Mouse (Mus musculus): ENCODE data around the gene Klhl5.
"Not testable (repeated sequence)": the region's sequence is repeated elsewhere in the genome, so short reads cannot be mapped to it uniquely, and the experiment has no call there.

Gene Klhl5

GRCm38 (mm10) chr5:65096805-65097204 lies 10.5 kb upstream of the Klhl5 start:
- DNase-seq (ENCODE audit: low read depth, low spot score) = no peak

DNA sequence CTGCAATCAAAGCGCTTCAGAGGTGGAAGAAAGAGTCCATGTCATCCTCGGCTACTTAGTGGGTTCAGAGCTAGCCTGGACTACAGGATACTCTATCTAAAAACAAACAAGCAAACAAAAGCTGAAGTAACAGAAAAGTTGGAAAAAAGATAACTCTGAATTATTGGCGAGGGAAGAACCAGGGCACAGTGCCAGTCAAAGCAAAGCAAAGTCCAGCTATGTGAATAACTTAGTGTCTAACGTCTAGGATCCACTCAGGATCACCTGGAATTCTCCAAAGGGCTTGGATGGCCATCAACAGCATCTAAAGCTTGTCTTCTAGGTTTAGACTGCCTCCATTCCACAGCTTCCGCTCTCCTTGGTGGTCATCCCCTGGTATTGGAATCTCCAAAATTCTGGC lies 9.9 kb upstream of the Klhl5 start:
- no peak for DNase-seq (ENCODE audit: low read depth, low spot score)

DNA sequence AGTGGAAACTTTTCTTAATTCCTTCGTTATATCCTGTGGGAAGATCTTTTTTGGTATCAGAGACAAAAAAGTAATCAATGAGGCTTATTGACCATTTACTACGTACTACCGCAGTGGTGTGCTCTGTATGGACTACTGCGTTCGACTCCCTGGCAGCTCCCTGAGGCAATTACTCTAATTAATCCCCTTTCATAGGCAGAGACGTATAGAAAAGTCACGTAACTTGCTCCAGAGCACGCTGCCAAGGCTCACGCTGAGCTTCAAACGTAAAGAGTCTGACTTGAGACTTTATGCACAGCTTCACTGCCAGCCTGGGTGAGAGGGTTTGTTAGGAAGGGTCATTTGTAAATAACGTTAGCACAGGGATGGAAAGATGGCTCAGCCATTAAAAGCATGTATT lies 7.3 kb upstream of the Klhl5 start:
- no peak for DNase-seq (ENCODE audit: low read depth, low spot score)

DNA sequence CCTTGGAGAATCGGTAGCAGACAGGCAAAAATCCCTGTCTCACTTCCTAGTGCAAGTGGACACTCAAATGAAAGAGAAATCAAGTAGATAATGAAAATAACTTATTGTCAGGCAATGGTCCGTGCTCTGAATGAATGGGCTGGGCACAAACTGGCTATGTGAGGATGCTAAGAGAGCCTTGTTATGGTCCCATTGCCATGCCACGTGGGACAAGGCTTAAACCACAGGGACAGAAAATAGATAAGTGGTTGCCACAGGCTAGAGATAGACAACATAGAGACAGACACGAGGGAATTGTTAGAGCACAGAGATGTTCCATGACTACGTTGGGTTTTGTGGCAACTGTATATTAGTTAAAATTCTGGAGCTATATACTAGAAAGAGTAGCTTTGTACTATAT lies 6.1 kb upstream of the Klhl5 start:
- no peak for DNase-seq (ENCODE audit: low read depth, low spot score)

GRCm38 (mm10) chr5:65101621-65102020 lies 5.7 kb upstream of the Klhl5 start:
- no peak for DNase-seq (ENCODE audit: low read depth, low spot score)

GRCm38 (mm10) chr5:65102026-65102640 lies 5.2 kb upstream of the Klhl5 start:
- DNase-seq (ENCODE audit: low read depth, low spot score) = no peak

- no peak for DNase-seq (ENCODE audit: low read depth, low spot score)
Measured at GRCm38 (mm10) chr5:65102641-65103042, 4.7 kb upstream of the Klhl5 start.

DNA sequence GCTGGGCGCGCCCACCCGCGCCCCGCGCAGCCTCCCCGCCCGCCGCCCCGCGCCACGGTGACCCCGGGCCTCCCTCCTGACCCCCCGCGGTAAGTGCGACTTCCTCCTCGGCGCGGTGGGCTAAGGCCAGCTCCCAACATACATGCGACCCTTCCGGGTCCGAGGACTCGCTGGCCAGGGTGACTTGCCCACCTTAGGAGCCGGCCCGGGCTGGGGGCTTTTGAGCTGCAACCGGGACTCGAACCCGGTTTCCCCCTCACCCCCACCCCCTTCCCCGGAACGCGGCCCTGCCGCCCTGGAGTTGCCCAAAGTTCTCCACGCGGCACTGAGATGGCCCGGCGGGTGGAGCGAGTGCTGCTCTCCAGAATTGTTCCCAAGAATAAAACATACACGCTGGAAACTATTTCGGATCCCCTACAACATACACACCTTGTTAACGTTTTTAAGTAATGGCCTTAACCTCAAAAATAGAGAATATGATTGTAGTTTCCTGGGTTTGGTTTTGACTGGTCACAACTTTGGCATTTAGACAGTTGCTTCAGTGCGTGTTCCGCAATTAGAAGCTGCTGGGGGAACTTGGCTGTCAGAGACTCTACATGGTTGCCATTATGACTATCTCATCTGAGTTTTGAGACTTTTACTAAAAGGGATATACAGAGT lies 564 bp downstream of the Klhl5 start:
- DNase-seq (ENCODE audit: low read depth, low spot score) = no peak

DNA sequence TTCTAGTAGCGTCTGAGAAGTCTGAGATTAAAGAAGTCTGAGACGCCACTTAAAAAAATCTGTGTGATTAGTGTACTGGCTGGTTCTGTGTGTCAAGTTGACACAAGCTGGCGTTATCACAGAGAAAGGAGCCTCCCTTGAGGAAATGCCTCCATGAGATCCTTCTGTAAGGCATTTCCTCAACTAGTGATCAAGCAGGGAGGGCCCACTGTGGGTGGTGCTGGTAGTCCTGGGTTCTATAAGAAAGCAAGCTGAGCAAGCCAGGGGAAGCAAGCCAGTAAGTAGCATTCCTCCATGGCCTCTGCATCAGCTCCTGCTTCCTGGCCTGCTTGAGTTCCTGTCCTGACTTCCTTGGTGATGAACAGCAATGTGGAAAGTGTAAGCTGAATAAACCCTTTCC lies 4.9 kb downstream of the Klhl5 start:
- not testable (repeated sequence) for DNase-seq (ENCODE audit: low read depth, low spot score)

- no peak for DNase-seq (ENCODE audit: low read depth, low spot score)
Measured at GRCm38 (mm10) chr5:65113323-65113722, 6.0 kb downstream of the Klhl5 start.

- DNase-seq (ENCODE audit: low read depth, low spot score) = no peak
Measured at GRCm38 (mm10) chr5:65116789-65117188, 9.4 kb downstream of the Klhl5 start.

DNA sequence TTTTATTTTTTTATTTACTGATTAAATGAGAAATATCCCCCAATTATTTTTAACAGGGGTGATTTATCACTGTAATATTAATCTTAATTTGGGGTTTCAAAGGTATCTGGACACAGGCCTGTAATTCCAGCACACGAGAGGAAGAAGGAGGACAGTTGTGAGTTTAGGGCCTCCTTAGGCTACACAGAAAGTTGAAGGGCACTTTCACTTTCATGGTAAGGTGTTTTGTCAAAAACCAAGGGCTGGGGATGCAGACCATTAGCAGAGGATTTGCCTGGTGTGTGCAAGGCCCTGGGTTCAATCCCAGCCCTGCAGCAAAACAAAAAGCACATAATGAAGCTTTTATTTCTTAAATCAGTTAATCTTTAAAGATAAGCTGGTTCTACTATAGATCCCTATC lies 12.2 kb downstream of the Klhl5 start:
- DNase-seq (ENCODE audit: low read depth, low spot score) = no peak

DNA sequence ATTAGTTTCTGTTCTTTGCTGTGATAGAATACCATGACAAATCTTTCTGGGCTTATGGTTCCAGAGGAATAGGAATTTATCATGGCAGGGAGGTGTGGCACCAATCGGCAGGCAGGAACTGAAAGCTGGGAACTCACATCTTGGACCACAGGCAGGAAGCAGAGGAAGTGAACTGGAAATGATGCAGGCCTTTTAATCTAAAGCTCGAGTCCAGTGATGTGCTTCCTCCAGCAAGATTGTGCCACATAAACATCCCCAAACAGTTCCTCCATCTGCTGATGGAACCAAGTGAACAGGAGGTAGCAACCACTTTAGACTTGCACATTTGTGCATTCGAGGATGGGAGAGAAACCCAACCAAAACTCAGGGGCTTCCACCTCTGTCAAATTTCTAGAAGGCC lies 12.6 kb downstream of the Klhl5 start:
- no peak for DNase-seq (ENCODE audit: low read depth, low spot score)

DNA sequence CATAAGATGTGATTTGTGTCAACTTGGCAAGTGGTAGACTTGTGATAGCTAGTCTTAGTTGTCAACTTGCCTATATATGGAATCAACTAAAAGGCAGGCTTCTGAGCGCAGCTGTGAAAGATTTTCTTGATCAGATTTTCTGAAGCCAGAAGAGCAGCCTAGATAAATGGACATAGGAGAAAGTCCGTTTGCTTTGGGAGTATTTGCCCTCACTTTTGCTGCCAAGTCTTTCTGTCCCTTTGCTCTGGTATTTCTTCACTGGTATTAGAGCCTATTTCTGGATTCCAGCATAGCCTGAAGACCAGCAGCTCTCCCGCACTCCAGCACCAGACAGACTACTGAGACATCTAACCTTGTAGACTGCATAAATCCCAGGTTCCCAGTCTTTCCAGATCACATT lies 15.3 kb downstream of the Klhl5 start:
- DNase-seq (ENCODE audit: low read depth, low spot score) = no peak

GRCm38 (mm10) chr5:65126137-65126536 lies 18.8 kb downstream of the Klhl5 start:
- no peak for DNase-seq (ENCODE audit: low read depth, low spot score)

GRCm38 (mm10) chr5:65128481-65128880 lies 21.1 kb downstream of the Klhl5 start:
- no peak for DNase-seq (ENCODE audit: low read depth, low spot score)

DNA sequence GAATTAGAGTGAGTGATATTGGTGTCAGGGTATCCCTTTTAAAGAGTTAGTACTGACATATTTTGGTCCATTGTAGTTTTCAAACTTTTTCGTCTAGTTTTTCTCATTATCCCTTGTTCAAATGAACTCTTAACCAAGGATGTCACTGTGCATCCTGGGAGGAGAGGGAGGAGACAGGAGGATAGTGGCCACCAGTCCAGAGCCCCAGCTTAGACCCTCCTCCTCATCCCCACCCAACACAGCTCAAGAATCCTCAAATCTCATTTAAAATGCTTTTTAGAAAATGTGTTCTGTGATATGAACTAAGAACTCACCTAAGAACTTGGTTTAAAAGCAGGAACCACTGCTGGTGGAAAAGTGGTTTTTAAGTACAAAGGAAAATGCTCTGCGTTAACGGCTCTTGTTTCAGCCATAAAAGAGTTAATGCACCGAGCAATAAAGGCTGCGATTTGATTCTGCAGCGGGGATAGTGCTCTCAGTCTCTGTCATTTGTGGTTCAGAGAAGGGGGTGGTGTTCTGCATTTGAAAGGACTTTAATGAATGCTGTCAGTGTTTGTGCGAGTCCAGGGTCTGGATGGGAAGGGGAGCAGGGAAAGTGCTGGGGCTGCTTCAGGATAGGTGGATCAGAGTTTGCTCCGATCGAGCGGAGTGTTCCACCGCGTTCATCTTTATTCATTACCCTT lies 23.3 kb downstream of the Klhl5 start:
- no peak for DNase-seq (ENCODE audit: low read depth, low spot score)

DNA sequence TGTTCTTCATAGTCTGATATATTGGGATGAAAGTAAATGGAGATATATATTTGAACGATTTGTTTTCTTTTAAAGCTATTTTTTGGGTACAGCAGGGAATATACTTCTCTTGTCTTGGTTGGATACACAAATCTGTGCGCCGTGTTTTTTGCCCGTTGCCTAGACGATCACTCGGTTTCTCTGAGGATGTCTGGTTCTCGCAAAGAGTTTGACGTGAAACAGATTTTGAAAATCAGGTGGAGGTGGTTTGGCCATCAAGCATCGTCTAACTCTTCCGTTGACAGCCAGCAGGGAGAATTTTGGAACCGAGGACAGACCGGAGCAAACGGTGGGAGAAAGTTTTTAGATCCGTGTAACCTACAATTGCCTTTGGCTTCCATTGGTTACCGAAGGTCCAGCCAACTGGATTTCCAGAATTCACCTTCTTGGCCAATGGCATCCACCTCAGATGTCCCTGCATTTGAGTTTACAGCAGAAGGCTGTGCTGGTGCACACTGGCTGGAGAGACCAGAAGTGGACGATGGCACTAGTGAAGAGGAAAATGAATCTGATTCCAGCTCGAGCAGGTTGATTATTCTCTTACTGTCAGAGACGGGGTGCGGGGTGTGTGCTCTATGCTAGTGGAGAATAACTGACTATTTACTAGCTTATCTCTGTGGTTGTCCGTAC lies 24.0 kb downstream of the Klhl5 start:
- no peak for DNase-seq (ENCODE audit: low read depth, low spot score)

GRCm38 (mm10) chr5:65136159-65136558 lies 28.8 kb downstream of the Klhl5 start:
- DNase-seq (ENCODE audit: low read depth, low spot score) = no peak

DNA sequence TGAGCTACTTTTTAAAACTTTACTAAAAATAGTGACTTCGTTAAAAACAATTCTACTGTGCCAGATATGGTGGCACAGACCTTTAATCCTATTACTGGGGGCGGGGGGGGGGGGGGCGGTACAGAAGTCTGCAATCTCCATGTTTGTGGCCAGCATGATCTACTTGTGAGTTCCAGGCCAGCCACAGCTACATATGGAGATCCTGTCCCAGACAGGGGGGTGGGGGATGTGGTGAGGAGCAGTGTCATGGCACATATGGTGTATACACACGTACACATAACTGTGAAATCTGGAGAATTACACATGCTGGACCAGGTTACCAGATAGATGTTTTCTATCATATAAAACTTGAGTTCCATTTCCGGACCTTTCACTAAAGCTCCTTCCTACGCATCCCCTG lies 29.7 kb downstream of the Klhl5 start:
- no peak for DNase-seq (ENCODE audit: low read depth, low spot score)

DNA sequence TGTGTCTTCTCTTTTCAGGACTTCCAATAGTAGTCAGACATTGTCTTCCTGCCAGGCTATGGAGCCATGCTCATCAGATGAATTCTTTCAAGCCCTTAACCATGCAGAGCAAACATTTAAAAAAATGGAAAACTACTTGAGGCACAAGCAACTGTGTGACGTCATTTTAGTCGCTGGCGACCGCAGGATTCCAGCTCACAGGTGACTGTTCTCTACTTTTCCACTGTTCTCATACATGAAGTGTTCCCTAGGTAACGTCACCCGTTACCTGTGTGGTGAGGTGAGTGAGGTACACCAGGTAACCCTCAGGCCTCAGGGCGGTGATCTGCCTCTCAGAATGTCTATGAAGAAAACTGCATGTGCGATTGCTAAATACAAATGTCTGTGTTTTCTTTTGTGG lies 33.9 kb downstream of the Klhl5 start:
- no peak for DNase-seq (ENCODE audit: low read depth, low spot score)

GRCm38 (mm10) chr5:65142247-65142646 lies 34.9 kb downstream of the Klhl5 start:
- DNase-seq (ENCODE audit: low read depth, low spot score) = no peak

All from retina, postnatal 7 days (tissue).